Mouse (Mus musculus) midbrain, embryonic 11.5 days (tissue): ENCODE measurements around the gene Nmrk1. TPM values are rescaled to one million over a fixed set of nuclear protein-coding genes. Genes with fewer than 3 reads are reported as not detected.

Experiments
- ATAC-seq: fragments of 200-750 bp; cut with Nextera tagmentation; 2 replicates; pipeline ENCODE4 v1.8.0; 2017; ENCODE audit warnings: moderate TSS enrichment, moderate library complexity; ENCODE audit not compliant: low FRiP score
- DNase-seq: peaks from one replicate; pipeline ENCODE4 v3.0.0; 2015; ENCODE audit warnings: low spot score; ENCODE audit errors: missing footprints
- H3K27ac ChIP-seq: fragments of 300-500 bp; sonication (generic); 2 replicates; pipeline ENCODE4 v1.5.1; 2014; ENCODE audit warnings: low read depth, low read length
- H3K27me3 ChIP-seq: fragments of 300-500 bp; sonication (generic); 2 replicates; pipeline ENCODE4 v1.6.1; 2014; ENCODE audit warnings: mild to moderate bottlenecking, low read length, moderate library complexity, mixed read lengths; ENCODE audit not compliant: control insufficient read depth, insufficient read depth
- H3K36me3 ChIP-seq: fragments of 300-500 bp; sonication (generic); 2 replicates; pipeline ENCODE4 v1.6.1; 2014; ENCODE audit warnings: mild to moderate bottlenecking, low read length, moderate library complexity, mixed read lengths; ENCODE audit not compliant: control insufficient read depth, insufficient read depth
- H3K4me1 ChIP-seq: fragments of 300-500 bp; sonication (generic); 2 replicates; pipeline ENCODE4 v1.6.1; 2014; ENCODE audit warnings: low read length; ENCODE audit not compliant: control insufficient read depth, insufficient read depth
- H3K4me2 ChIP-seq: fragments of 300-500 bp; sonication (generic); 2 replicates; pipeline ENCODE4 v1.6.1; 2014; ENCODE audit warnings: mild to moderate bottlenecking, moderate library complexity
- H3K4me3 ChIP-seq: fragments of 300-500 bp; sonication (generic); 2 replicates; pipeline ENCODE4 v1.5.1; 2014; ENCODE audit warnings: low read depth, low read length
- H3K9ac ChIP-seq: fragments of 300-500 bp; sonication (generic); 2 replicates; pipeline ENCODE4 v1.6.1; 2014; ENCODE audit warnings: low read length
- H3K9me3 ChIP-seq: fragments of 300-500 bp; sonication (generic); 2 replicates; pipeline ENCODE4 v1.6.1; 2016; ENCODE audit warnings: low read length; ENCODE audit not compliant: control insufficient read depth
- WGBS: fragments of 180-500 bp; shearing (Covaris S2); extraction: QIAGEN DNeasy Blood & Tissue Kit; methylation state at CpG from one replicate; pipeline ENCODE4 v1.1.7; 2014; 5-methylcytosine and 5-hydroxymethylcytosine counted together
- polyA plus RNA-seq: library from polyadenylated mRNA; unstranded; fragments of >200 nt; fragmentation: Nextera tagmentation; extraction: Ambion mirVana; gene quantifications from 2 replicates; pipeline ENCODE4 v1.2.1, GENCODE M21; 2014

The Nmrk1 gene
- polyA plus RNA-seq, 1 experiment from 2014 or later, result 4.9 TPM

DNA sequence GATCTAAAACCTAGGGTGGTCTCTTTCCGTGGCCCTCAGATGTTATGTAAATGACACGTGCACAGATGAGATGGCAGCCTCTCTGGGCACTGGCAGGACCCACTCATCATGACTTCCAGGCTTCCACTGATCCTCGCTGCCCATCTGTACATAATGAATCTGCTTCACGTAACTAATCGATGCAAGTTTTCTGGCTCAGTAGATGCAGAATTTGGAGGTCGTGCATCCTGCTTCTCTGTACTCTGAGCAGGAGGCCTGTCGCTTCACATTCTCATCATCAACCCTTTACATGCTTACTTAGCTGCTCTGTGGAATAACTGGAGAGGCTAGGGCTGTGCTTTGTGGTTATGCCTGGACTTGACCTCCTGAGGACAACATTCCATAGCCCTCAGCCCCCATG is 35.2 kb downstream of the Nmrk1 start:
- Histone ChIP-seq H3K9me3 (no peaks in the 10 kb centered on the region), H3K4me2 (no peak overlapping the region)

DNA sequence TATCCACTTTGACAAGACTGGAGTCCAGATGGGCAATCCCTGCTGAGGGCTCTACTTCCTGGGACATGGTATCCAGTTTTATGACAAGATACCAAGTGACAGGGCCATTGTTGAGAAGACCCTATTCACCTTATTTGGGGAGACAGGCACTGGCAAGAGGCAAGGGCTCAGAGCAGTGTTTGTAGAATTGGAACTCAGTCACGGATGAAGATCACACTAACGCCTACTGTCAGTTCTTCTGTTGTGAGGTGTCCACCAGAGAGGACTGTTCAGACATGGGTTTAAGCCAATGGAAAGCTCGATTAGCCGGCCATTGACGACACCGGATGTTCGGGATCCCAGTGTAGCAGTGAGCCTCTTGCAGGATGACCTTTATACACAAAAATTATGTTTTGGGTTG is 37.8 kb downstream of the Nmrk1 start:
- Histone ChIP-seq H3K4me2 (no peak overlapping the region), H3K27ac (no peak overlapping the region), H3K9me3 (no peaks in the 10 kb centered on the region), H3K4me3 (no peak overlapping the region), H3K4me1 (peaks cover 16% of the 10 kb centered on the region), H3K27me3 (no peaks in the 10 kb centered on the region), H3K36me3 (no peaks in the 10 kb centered on the region), H3K9ac (no peak overlapping the region)
- ATAC-seq, result no peak
- DNase-seq, result peak; percentile 83
- WGBS, result 56% methylated on average over 7 of the region's 7 CpGs

More for the DNA sequence above, 35.2 kb downstream of the Nmrk1 start:
- ATAC-seq (no peak), DNase-seq (no peak)
- H3K36me3 ChIP-seq, result no peaks in the 10 kb centered on the region
- 78% methylated on average over 7 of the region's 7 CpGs for WGBS
- H3K4me3 ChIP-seq, result no peak overlapping the region
- H3K27ac ChIP-seq, result no peak overlapping the region
- H3K27me3 ChIP-seq, result no peaks in the 10 kb centered on the region
- H3K9ac ChIP-seq, result no peak overlapping the region
- H3K4me1 ChIP-seq, result peaks cover 2% of the 10 kb centered on the region; the same call in 1 of the 2 replicates

DNA sequence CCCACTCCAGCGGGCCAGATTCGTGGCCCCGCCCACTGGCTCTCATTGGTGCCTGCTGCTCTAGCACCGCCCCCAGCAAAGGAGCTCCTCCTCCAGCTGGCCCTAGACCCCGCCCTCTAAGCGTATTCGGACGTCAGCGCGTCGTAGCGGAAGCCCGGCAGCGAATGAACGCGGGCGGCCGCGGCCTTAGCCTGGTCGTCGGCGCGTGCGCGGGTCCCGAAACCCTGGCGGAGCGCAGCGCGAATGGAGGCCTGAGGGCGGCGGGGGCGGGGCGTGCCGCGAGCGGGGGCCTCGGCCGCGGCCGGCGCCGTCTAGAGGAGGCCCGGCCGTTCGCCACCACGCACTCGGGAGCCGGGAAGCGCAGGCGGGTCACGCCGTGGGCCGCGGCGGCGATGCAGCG is 38.9 kb downstream of the Nmrk1 start, which contains the start of gene Carnmt1:
Gene Carnmt1 (plus strand): TSS at position 157 of the 400 bp plus-strand sequence.
- DNase-seq, result peak; percentile 99
- WGBS, result under 1% methylated on average over 50 of the region's 58 CpGs
- H3K27me3 ChIP-seq, result no peaks in the 10 kb centered on the region
- H3K4me1 ChIP-seq, result peaks cover 16% of the 10 kb centered on the region
- no peaks in the 10 kb centered on the region for H3K36me3 ChIP-seq
- H3K4me3 ChIP-seq, result peak within 1 kb of the TSS; percentile 75
- no peaks in the 10 kb centered on the region for H3K9me3 ChIP-seq
- H3K9ac ChIP-seq, result peak within 1 kb of the TSS; percentile 83
- H3K27ac ChIP-seq, result peak within 1 kb of the TSS; percentile 53
- peak; percentile 99 for ATAC-seq
- H3K4me2 ChIP-seq, result peak within 1 kb of the TSS; percentile 62

DNA sequence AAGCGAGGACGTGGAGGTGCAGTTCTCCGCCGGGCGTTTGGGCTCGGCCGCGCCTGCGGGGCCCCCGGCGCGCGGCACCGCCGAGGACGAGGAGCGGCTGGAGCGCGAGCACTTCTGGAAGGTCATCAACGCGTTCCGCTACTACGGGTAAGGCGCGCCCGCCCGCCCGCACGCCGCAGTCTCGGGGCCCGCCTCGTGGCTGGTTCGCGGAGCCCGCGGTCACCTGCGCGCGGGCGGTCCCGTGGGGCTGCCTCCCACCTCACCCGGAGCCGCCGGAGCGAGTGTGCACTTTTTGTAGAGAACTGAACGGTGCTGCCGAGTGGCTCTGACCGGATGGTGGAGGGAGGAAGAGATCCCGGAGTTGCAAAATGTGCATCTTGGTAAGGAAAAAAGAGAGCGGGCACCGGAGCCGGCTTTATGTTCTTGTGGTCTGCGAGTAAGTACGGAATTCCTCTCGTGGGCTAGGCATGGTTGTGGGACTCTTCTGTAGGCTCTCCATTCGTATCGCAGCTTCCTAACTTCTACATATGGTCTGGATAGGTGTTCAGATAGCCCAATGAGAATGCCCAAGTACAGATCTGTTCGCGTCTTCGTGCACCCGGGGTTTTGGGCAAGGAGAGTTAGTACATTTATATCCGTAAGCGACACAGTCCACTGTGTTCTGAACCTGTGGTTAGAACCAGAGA is 39.4 kb downstream of the Nmrk1 start:
- peak; percentile 95 for DNase-seq
- Histone ChIP-seq H3K9me3 (no peaks in the 10 kb centered on the region), H3K4me2 (peak overlapping the region; percentile 62), H3K9ac (peak overlapping the region; percentile 83), H3K27ac (peak overlapping the region; percentile 53), H3K27me3 (no peaks in the 10 kb centered on the region), H3K4me1 (peaks cover 16% of the 10 kb centered on the region), H3K4me3 (peak overlapping the region; percentile 75), H3K36me3 (no peaks in the 10 kb centered on the region)
- ATAC-seq, result peak; percentile 79
- under 1% methylated on average over 53 of the region's 64 CpGs for WGBS

DNA sequence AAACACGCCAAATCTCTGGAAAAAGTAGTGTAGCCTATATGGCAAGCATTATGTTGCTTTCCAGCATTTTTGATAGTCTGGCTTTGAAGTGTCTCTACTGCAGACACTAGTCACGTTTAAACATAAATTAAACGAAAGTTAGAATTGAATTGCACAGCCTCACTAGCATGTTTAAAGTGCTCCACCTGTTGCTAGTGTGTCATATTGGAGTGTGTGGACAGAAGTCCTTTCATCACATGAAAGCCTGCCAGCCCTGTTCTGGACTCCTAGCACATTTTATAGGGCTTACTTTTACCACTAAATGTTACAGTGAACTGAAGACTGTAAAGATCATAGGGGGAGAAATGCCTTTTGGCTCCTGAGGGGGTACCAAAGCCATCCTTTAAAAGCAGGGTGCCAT is 40.7 kb downstream of the Nmrk1 start:
- H3K4me3 ChIP-seq, result no peak overlapping the region; the same call in 1 of the 2 replicates
- H3K27ac ChIP-seq, result no peak overlapping the region
- peak overlapping the region; percentile 62 for H3K4me2 ChIP-seq
- ATAC-seq, result no peak
- no peaks in the 10 kb centered on the region for H3K9me3 ChIP-seq
- no peaks in the 10 kb centered on the region for H3K36me3 ChIP-seq
- H3K27me3 ChIP-seq, result no peaks in the 10 kb centered on the region
- no peak for DNase-seq
- 64% methylated on average over 3 of the region's 3 CpGs for WGBS
- peaks cover 16% of the 10 kb centered on the region for H3K4me1 ChIP-seq
- H3K9ac ChIP-seq, result 0 out of 2 replicates have a peak overlapping the region, but pooled peaks have one; percentile 13

DNA sequence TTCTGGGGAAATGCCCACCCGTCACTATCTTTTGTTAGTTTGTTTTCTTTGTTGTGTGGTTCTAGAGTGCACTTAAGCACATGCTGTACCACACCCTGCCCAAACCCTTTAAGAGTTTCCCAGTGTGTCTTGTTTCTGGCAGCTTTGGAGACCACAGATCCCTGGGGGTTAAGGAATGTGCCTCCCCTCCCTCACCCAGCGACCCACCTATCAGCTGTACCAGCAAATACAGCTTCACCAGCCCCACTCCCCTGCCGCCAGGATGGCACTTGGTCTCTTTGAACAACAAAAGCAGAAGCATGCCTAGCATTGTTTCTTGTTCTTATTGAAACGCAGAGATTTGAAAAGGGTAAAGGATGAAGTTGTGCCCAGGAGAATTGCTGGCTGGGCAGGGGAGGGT is 41.4 kb downstream of the Nmrk1 start:
- WGBS, result 5% methylated on average over 4 of the region's 4 CpGs
- ATAC-seq (no peak), DNase-seq (peak; percentile 86)
- Histone ChIP-seq H3K36me3 (no peaks in the 10 kb centered on the region), H3K27ac (no peak overlapping the region), H3K4me3 (no peak overlapping the region), H3K4me2 (peak overlapping the region; percentile 62; the same call in 1 of the 2 replicates), H3K9me3 (no peaks in the 10 kb centered on the region), H3K9ac (0 out of 2 replicates have a peak overlapping the region, but pooled peaks have one; percentile 20), H3K4me1 (peaks cover 16% of the 10 kb centered on the region), H3K27me3 (no peaks in the 10 kb centered on the region)

DNA sequence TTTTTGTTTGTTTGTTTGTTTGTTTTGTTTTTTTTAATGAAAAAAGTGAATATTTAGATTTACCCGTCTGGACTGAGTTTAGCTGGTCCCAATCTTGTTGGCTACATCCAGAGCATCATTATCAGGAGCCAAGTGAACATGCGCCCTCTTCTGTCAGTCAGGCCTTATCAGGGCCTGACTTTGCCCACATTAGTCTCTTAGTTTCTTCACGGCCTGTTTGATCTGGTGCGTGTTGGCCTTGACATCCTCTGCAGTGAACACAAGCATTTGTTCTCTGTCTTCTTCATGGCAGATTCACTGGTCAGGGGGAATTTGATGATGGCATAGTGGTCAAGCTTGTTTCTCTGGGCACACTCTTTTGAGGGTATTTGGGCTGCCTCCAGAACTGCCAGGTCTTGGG is 50.4 kb downstream of the Nmrk1 start:
- Histone ChIP-seq H3K27me3 (no peaks in the 10 kb centered on the region), H3K36me3 (no peaks in the 10 kb centered on the region), H3K9ac (no peak overlapping the region), H3K9me3 (no peaks in the 10 kb centered on the region), H3K4me1 (no peaks in the 10 kb centered on the region), H3K4me3 (no peak overlapping the region), H3K4me2 (no peak overlapping the region), H3K27ac (no peak overlapping the region)
- ATAC-seq (no peak), DNase-seq (no peak)
- 73% methylated on average over 4 of the region's 4 CpGs for WGBS

DNA sequence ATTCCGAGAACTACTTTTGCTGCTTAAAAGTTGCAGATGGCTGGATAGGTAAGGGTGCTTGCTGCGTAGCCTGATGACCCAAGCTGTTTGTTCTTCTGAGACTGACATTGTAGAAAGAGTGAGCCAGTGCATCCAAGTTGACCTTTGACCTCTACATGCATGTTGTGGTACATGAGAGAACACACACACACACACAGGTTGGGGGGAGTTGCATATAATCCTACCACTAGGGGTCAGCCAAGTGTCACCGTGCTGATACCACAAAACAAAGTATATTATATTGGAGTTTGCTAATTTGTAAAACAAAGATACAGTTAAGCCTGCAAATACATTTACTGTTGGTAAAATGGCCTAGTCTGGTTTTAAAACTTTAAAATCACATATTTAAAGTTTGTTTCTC is 55.8 kb downstream of the Nmrk1 start:
- H3K4me3 ChIP-seq, result no peak overlapping the region
- no peaks in the 10 kb centered on the region for H3K4me1 ChIP-seq
- no peak overlapping the region for H3K9ac ChIP-seq
- ATAC-seq, result peak; percentile 52; the same call in 1 of the 2 replicates
- no peaks in the 10 kb centered on the region for H3K27me3 ChIP-seq
- 73% methylated on average over 3 of the region's 3 CpGs for WGBS
- DNase-seq, result no peak
- no peaks in the 10 kb centered on the region for H3K9me3 ChIP-seq
- no peaks in the 10 kb centered on the region for H3K36me3 ChIP-seq
- H3K4me2 ChIP-seq, result no peak overlapping the region
- no peak overlapping the region for H3K27ac ChIP-seq

DNA sequence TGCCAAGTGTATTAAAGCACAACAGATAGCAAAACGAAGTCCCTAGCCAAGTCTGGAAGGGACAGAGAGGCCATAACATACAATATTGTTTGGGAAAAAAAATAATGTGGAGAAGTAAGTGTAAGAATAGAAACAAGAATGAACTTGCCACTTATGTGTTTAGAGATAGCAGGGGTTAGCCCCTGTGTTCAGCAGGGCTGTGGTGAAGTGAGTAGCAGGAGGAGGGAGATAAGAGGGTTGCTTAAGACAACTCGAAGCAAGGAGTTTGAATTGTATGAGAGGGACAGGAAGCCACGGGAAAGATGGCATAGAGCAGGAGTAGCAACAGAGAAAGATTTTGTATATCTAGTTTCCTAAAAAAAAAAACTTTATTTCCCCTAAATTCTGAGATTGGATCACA is 60.4 kb downstream of the Nmrk1 start:
- H3K9ac ChIP-seq, result no peak overlapping the region
- DNase-seq (no peak), ATAC-seq (no peak)
- no peaks in the 10 kb centered on the region for H3K9me3 ChIP-seq
- no peaks in the 10 kb centered on the region for H3K36me3 ChIP-seq
- no peak overlapping the region for H3K4me3 ChIP-seq
- no peaks in the 10 kb centered on the region for H3K4me1 ChIP-seq
- H3K27ac ChIP-seq, result no peak overlapping the region
- no peaks in the 10 kb centered on the region for H3K27me3 ChIP-seq
- 78% methylated on average over 3 of the region's 3 CpGs for WGBS
- H3K4me2 ChIP-seq, result no peak overlapping the region
